Comparison of ENCODE assay signal across 11 mouse cellular contexts in the genomic region with DNA sequence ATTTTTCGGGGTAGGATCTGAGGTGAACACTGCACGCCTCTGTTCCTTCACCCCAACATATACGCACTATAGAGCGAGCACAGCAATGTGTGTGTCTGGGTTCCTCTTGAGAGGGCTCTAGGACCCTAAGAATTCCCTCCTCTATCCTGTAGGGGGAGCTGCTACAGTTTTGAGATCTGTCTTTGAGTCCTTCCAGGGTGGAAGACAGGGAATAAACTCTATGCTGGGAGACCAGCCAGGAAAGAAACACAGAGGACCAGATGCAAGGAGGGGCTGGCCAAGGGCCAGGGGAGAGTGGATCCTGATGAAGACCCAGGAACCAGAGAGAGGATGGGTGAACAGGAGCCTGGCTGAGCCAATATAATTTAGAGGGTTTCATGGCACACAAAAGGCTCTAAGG. TPM values are rescaled to one million over a fixed set of nuclear protein-coding genes. Genes with fewer than 3 reads are reported as not detected.
DNase-seq lines count a peak whose midpoint lies in the region; ATAC-seq and TF ChIP-seq lines count a peak whose summit lies in the region.
"Had no signal": no experiment of that assay in that cellular context is flagged by ENCODE, and none has a peak within 500 bp of the region (broad histone marks: within the 10 kb centered on the region; RNA-seq: fewer than 3 reads in every experiment).

No protein-coding gene starts in this region.

- no peak overlapping the region for H3K4me2 ChIP-seq in liver, embryonic 14.5 days (ENCODE audit: low read depth)
- no peak overlapping the region for H3K4me2 ChIP-seq in liver, embryonic 11.5 days
- H3K4me2 ChIP-seq: forebrain, embryonic 13.5 days had no signal

- ATAC-seq in frontal cortex, adult (ENCODE audit: low TSS enrichment): peak; percentile 65; the same call in 1 of the 2 replicates
- no peak for ATAC-seq in liver, embryonic 14.5 days (ENCODE audit: insufficient read depth)
- no peak for ATAC-seq in liver, embryonic 11.5 days (replicated peaks; ENCODE audit: low FRiP score)
- ATAC-seq: forebrain, embryonic 13.5 days had no signal

- 0 out of 2 replicates have a peak, but pooled peaks have one; percentile 24 for TF ChIP-seq CTCF in liver, embryonic 14.5 days (IDR thresholded peaks at IDR 0.05; ENCODE audit: low read depth)
- TF ChIP-seq CTCF in brain, embryonic 14.5 days (IDR thresholded peaks at IDR 0.05; ENCODE audit: borderline replicate concordance, extremely low read depth, insufficient read depth, insufficient read length): peak; percentile 32; the same call in 1 of the 2 replicates

- H3K27ac ChIP-seq in liver, embryonic 14.5 days: no peak overlapping the region
- H3K27ac ChIP-seq in liver, embryonic 11.5 days (ENCODE audit: low read depth, low read length): no peak overlapping the region
- H3K27ac ChIP-seq in limb, embryonic 10.5 days: no peak overlapping the region
- H3K27ac ChIP-seq: forebrain, embryonic 13.5 days had no signal

- no peak for DNase-seq in frontal cortex, postnatal 25 days (ENCODE audit: low spot score in 2 of 2)
- DNase-seq in liver, embryonic 14.5 days (ENCODE audit: low read depth in 3 of 3, low spot score in 3 of 3): no peak
- no peak for DNase-seq in liver, embryonic 11.5 days (ENCODE audit: low spot score)
- peak; percentile 42 for DNase-seq in brain, embryonic 14.5 days (ENCODE audit: low read depth)
- DNase-seq in lung, postnatal 14 days: peak; percentile 19
- DNase-seq in cerebellum, adult 9-10 months: no peak
- no peak for DNase-seq in limb, embryonic 10.5 days (ENCODE audit: low spot score)

- WGBS in liver, embryonic 14.5 days (ENCODE audit: insufficient replicate concordance): 62% methylated on average over 4 of the region's 4 CpGs
- 75% methylated on average over 4 of the region's 4 CpGs for WGBS in liver, embryonic 11.5 days
- 85% methylated on average over 4 of the region's 4 CpGs for WGBS in limb, embryonic 10.5 days

- TF ChIP-seq EP300 in liver, embryonic 14.5 days (IDR thresholded peaks at IDR 0.05; ENCODE audit: low read depth): no peak

- no peak for TF ChIP-seq POLR2A in brain, embryonic 14.5 days (IDR thresholded peaks at IDR 0.05; ENCODE audit: borderline replicate concordance, extremely low read depth, insufficient read depth, insufficient read length, poor library complexity, severe bottlenecking)

- H3K4me3 ChIP-seq in liver, embryonic 14.5 days (ENCODE audit: insufficient read depth in 1 of 2, low read depth in 2 of 2, low read length in 2 of 2): no peak overlapping the region
- no peak overlapping the region for H3K4me3 ChIP-seq in liver, embryonic 11.5 days (ENCODE audit: low read depth, low read length)
- no peak overlapping the region for H3K4me3 ChIP-seq in limb, embryonic 10.5 days
- H3K4me3 ChIP-seq: forebrain, embryonic 13.5 days had no signal

- peaks cover 0 to 2% of the 10 kb centered on the region in 2 experiments; a peak in 1 of 4 replicates for H3K4me1 ChIP-seq in liver, embryonic 14.5 days (replicated peaks; ENCODE audit: control insufficient read depth in 2 of 2, insufficient read depth in 2 of 2, low read length in 1 of 2)
- no peaks in the 10 kb centered on the region for H3K4me1 ChIP-seq in liver, embryonic 11.5 days (replicated peaks; ENCODE audit: control insufficient read depth, insufficient read depth, low read length)
- peaks cover 8% of the 10 kb centered on the region for H3K4me1 ChIP-seq in limb, embryonic 10.5 days
- H3K4me1 ChIP-seq: forebrain, embryonic 13.5 days had no signal

- H3K9me3 ChIP-seq in liver, embryonic 14.5 days (ENCODE audit: control insufficient read depth, low read length): no peaks in the 10 kb centered on the region
- H3K9me3 ChIP-seq in liver, embryonic 11.5 days (ENCODE audit: control insufficient read depth, low read length): no peaks in the 10 kb centered on the region
- H3K9me3 ChIP-seq in limb, embryonic 10.5 days (replicated peaks): no peaks in the 10 kb centered on the region
- H3K9me3 ChIP-seq: forebrain, embryonic 13.5 days; G1E had no signal

- no peak overlapping the region for H3K9ac ChIP-seq in liver, embryonic 14.5 days (replicated peaks)
- no peak overlapping the region for H3K9ac ChIP-seq in liver, embryonic 11.5 days (ENCODE audit: low read depth, low read length)
- H3K9ac ChIP-seq: forebrain, embryonic 13.5 days had no signal

- no peaks in the 10 kb centered on the region for H3K36me3 ChIP-seq in liver, embryonic 14.5 days (replicated peaks; ENCODE audit: control insufficient read depth, insufficient read depth, low read depth)
- H3K36me3 ChIP-seq in liver, embryonic 11.5 days (ENCODE audit: control insufficient read depth, insufficient read depth, low read length): no peaks in the 10 kb centered on the region
- H3K36me3 ChIP-seq in limb, embryonic 10.5 days: no peaks in the 10 kb centered on the region
- H3K36me3 ChIP-seq: G1E had no signal

- H3K27me3 ChIP-seq in liver, embryonic 14.5 days (ENCODE audit: control insufficient read depth, insufficient read depth, low read length): no peaks in the 10 kb centered on the region
- H3K27me3 ChIP-seq in liver, embryonic 11.5 days (replicated peaks; ENCODE audit: control insufficient read depth, insufficient read depth, low read length): no peaks in the 10 kb centered on the region
- peaks cover 34% of the 10 kb centered on the region for H3K27me3 ChIP-seq in limb, embryonic 10.5 days (ENCODE audit: low read depth, poor library complexity, severe bottlenecking)

RNA-seq across cellular contexts. Expression of a gene that starts 40.5 kb away (rescaled TPM):
- polyA plus RNA-seq in liver, embryonic 14.5 days (2012; rRNA removed): not detected in 2 replicates
- not detected in 2 replicates for polyA plus RNA-seq in liver, embryonic 14.5 days (2014; fragmentation: Nextera tagmentation; extraction: Ambion mirVana)
- polyA plus RNA-seq in liver, embryonic 11.5 days (2014; fragmentation: Nextera tagmentation; extraction: Ambion mirVana): not detected in 2 replicates
- polyA plus RNA-seq in brain, embryonic 14.5 days (2012; rRNA removed): not detected in 2 replicates
- not detected in 2 replicates for polyA plus RNA-seq in limb, embryonic 10.5 days (2016; fragmentation: Nextera tagmentation; extraction: Ambion mirVana)
- polyA plus RNA-seq: forebrain, embryonic 13.5 days; G1E; liver, embryonic 16.5 days had no signal

Comparison
In these comparisons a context has a peak if more than half of its experiments do, and no peak if none do; other contexts are left out.
1. DNase-seq: peak in brain, embryonic 14.5 days (single experiment) and lung, postnatal 14 days (single experiment); none in frontal cortex, postnatal 25 days (0 of 2), liver, embryonic 14.5 days (0 of 3), liver, embryonic 11.5 days (single experiment), cerebellum, adult 9-10 months (single experiment) and limb, embryonic 10.5 days (single experiment).